Mouse (Mus musculus) CH12.LX (cell line): ENCODE measurements around the gene Efr3b. TPM values are rescaled to one million over a fixed set of nuclear protein-coding genes. Genes with fewer than 3 reads are reported as not detected.

Experiments
- DNase-seq: peaks from one replicate; pipeline ENCODE4 v3.0.0-alpha.2; 2013; ENCODE audit errors: extremely low read depth
- H3K27ac ChIP-seq: 2 replicates; pipeline ENCODE4 v1.5.1; 2012; ENCODE audit warnings: low read depth, mild to moderate bottlenecking, control low read depth, moderate library complexity; ENCODE audit not compliant: insufficient read depth
- H3K27me3 ChIP-seq: replicated peaks from 2 replicates; pipeline ENCODE3; 2012; ENCODE audit warnings: inconsistent platforms
- H3K36me3 ChIP-seq, 2 experiments: replicated peaks in 1 of 2; 2 replicates each; pipeline versions ENCODE3 to v1.6.1; 2012; ENCODE audit warnings: inconsistent platforms in 1 of 2, low read length in 1 of 2, mild to moderate bottlenecking in 1 of 2, mixed read lengths in 1 of 2, moderate library complexity in 1 of 2; ENCODE audit not compliant: control insufficient read depth in 1 of 2, insufficient read depth in 1 of 2
- H3K4me1 ChIP-seq, 2 experiments: 2 replicates each; pipeline ENCODE4 v1.6.1; 2012; ENCODE audit warnings: inconsistent platforms in 1 of 2, moderate library complexity in 1 of 2; ENCODE audit not compliant: insufficient read depth in 2 of 2, control insufficient read depth in 1 of 2
- H3K4me2 ChIP-seq: 2 replicates; pipeline ENCODE4 v1.6.1; 2012; ENCODE audit warnings: low read depth, mild to moderate bottlenecking, control low read depth; ENCODE audit not compliant: poor library complexity, insufficient read depth, severe bottlenecking
- H3K4me3 ChIP-seq, 3 experiments: fragments of 150-350 bp in 1 of 3; sonication (generic) in 1 of 3; replicated peaks in 1 of 3; 2 replicates each; pipeline versions ENCODE3 to v1.5.1; 2011 to 2012; ENCODE audit warnings: low read depth in 2 of 3, low read length in 2 of 3, mild to moderate bottlenecking in 2 of 3, moderate library complexity in 2 of 3, control low read depth in 1 of 3, improper control_type of control experiment in 1 of 3, inconsistent platforms in 1 of 3, mixed read lengths in 1 of 3; ENCODE audit not compliant: poor library complexity in 1 of 3
- H3K79me2 ChIP-seq: replicated peaks from 2 replicates; pipeline ENCODE4 v1.6.1; 2012; ENCODE audit warnings: mild to moderate bottlenecking, moderate library complexity; ENCODE audit not compliant: control insufficient read depth, poor library complexity, insufficient read depth, severe bottlenecking; ENCODE audit errors: extremely low read depth
- H3K9ac ChIP-seq: 2 replicates; pipeline ENCODE4 v1.6.1; 2012; ENCODE audit warnings: low read depth, mild to moderate bottlenecking, control low read depth, moderate library complexity; ENCODE audit not compliant: insufficient read depth
- H3K9me3 ChIP-seq: replicated peaks from 2 replicates; pipeline ENCODE3; 2012; ENCODE audit warnings: low read length, inconsistent platforms, mixed read lengths
- BHLHE40 ChIP-seq: IDR thresholded peaks from 2 replicates; pipeline ENCODE4 v1.6.1; 2011; ENCODE audit warnings: mild to moderate bottlenecking, low read depth, low read length, improper control_type of control experiment
- CHD1 ChIP-seq: IDR thresholded peaks from 2 replicates; pipeline ENCODE4 v1.6.1; 2012; ENCODE audit warnings: low read depth, low read length, improper control_type of control experiment, inconsistent platforms
- CHD2 ChIP-seq: IDR thresholded peaks from 2 replicates; pipeline ENCODE4 v1.6.1; 2011; ENCODE audit warnings: low read length, improper control_type of control experiment
- CTCF ChIP-seq, 2 experiments: IDR thresholded peaks in 1 of 2; conservative IDR thresholded peaks in 1 of 2; 2 replicates each; pipeline ENCODE4 v1.5.1; 2011 to 2012; ENCODE audit warnings: low read depth in 2 of 2, low read length in 2 of 2, improper control_type of control experiment in 1 of 2, inconsistent platforms in 1 of 2, mild to moderate bottlenecking in 1 of 2, moderate library complexity in 1 of 2
- E2F4 ChIP-seq: IDR thresholded peaks from 2 replicates; pipeline ENCODE4 v1.6.1; 2011; ENCODE audit warnings: low read depth, low read length, improper control_type of control experiment; ENCODE audit not compliant: insufficient replicate concordance
- ELF1 ChIP-seq: IDR thresholded peaks from 2 replicates; pipeline ENCODE4 v1.6.1; 2014; ENCODE audit warnings: low read depth, mild to moderate bottlenecking, inconsistent platforms, low read length, improper control_type of control experiment
- EP300 ChIP-seq: IDR thresholded peaks from 2 replicates; pipeline ENCODE4 v1.6.1; 2011; ENCODE audit warnings: low read length, improper control_type of control experiment
- ETS1 ChIP-seq: conservative IDR thresholded peaks from 2 replicates; pipeline ENCODE4 v1.6.1; 2012; ENCODE audit warnings: low read depth, mild to moderate bottlenecking, inconsistent platforms, low read length, improper control_type of control experiment, moderate library complexity
- GABPA ChIP-seq: IDR thresholded peaks from 2 replicates; pipeline ENCODE4 v1.6.1; 2012; ENCODE audit warnings: low read depth, low read length, improper control_type of control experiment, inconsistent platforms; ENCODE audit not compliant: insufficient replicate concordance
- HCFC1 ChIP-seq: IDR thresholded peaks from 2 replicates; pipeline ENCODE4 v1.6.1; 2012; ENCODE audit warnings: low read depth, mild to moderate bottlenecking, inconsistent platforms, low read length, improper control_type of control experiment
- IRF4 ChIP-seq: IDR thresholded peaks from 2 replicates; pipeline ENCODE4 v1.6.1; 2014; ENCODE audit warnings: low read depth, mild to moderate bottlenecking, inconsistent platforms, low read length, improper control_type of control experiment
- JUN ChIP-seq: IDR thresholded peaks from 2 replicates; pipeline ENCODE4 v1.6.1; 2011; ENCODE audit warnings: low read depth, mild to moderate bottlenecking, low read length, improper control_type of control experiment, moderate library complexity; ENCODE audit not compliant: insufficient read depth
- JUND ChIP-seq: conservative IDR thresholded peaks from 2 replicates; pipeline ENCODE4 v1.6.1; 2011; ENCODE audit warnings: low read depth, low read length, improper control_type of control experiment
- KAT2A ChIP-seq: IDR thresholded peaks from 2 replicates; pipeline ENCODE4 v1.6.1; 2012; ENCODE audit warnings: low read length, improper control_type of control experiment, inconsistent platforms; ENCODE audit not compliant: insufficient replicate concordance
- MAFK ChIP-seq: IDR thresholded peaks from 2 replicates; pipeline ENCODE4 v1.6.1; 2011; ENCODE audit warnings: low read length, improper control_type of control experiment; ENCODE audit not compliant: insufficient replicate concordance
- MAX ChIP-seq: IDR thresholded peaks from 2 replicates; pipeline ENCODE4 v1.6.1; 2011; ENCODE audit warnings: low read length, improper control_type of control experiment
- MAZ ChIP-seq: IDR thresholded peaks from 2 replicates; pipeline ENCODE4 v1.6.1; 2012; ENCODE audit warnings: low read depth, mild to moderate bottlenecking, inconsistent platforms, low read length, improper control_type of control experiment, moderate library complexity
- MEF2A ChIP-seq: IDR thresholded peaks from 2 replicates; pipeline ENCODE4 v1.6.1; 2014; ENCODE audit warnings: low read depth, mild to moderate bottlenecking, inconsistent platforms, low read length, improper control_type of control experiment, borderline replicate concordance
- MXI1 ChIP-seq: IDR thresholded peaks from 2 replicates; pipeline ENCODE4 v1.6.1; 2011; ENCODE audit warnings: mild to moderate bottlenecking, low read depth, low read length, improper control_type of control experiment
- MYC ChIP-seq: IDR thresholded peaks from 2 replicates; pipeline ENCODE4 v1.6.1; 2011; ENCODE audit warnings: low read depth, mild to moderate bottlenecking, improper control_type of control experiment, low read length
- NELFE ChIP-seq: IDR thresholded peaks from 2 replicates; pipeline ENCODE4 v1.6.1; 2011; ENCODE audit warnings: low read depth, low read length, improper control_type of control experiment
- NRF1 ChIP-seq: IDR thresholded peaks from 2 replicates; pipeline ENCODE4 v1.6.1; 2014; ENCODE audit warnings: low read depth, mild to moderate bottlenecking, inconsistent platforms, low read length, improper control_type of control experiment, moderate library complexity
- PAX5 ChIP-seq: IDR thresholded peaks from 2 replicates; pipeline ENCODE4 v1.6.1; 2012; ENCODE audit warnings: low read length, inconsistent platforms, mixed read lengths
- POLR2A ChIP-seq: IDR thresholded peaks from 2 replicates; pipeline ENCODE4 v1.6.1; 2011; ENCODE audit warnings: low read depth, mild to moderate bottlenecking, improper control_type of control experiment, low read length
- POLR2AphosphoS2 ChIP-seq: IDR thresholded peaks from 2 replicates; pipeline ENCODE4 v1.6.1; 2011; ENCODE audit warnings: low read depth, low read length, improper control_type of control experiment
- RAD21 ChIP-seq: IDR thresholded peaks from 2 replicates; pipeline ENCODE4 v1.6.1; 2011; ENCODE audit warnings: low read depth, mild to moderate bottlenecking, low read length, improper control_type of control experiment, moderate library complexity
- RCOR1 ChIP-seq: conservative IDR thresholded peaks from 2 replicates; pipeline ENCODE4 v1.6.1; 2012; ENCODE audit warnings: low read depth, mild to moderate bottlenecking, inconsistent platforms, low read length, improper control_type of control experiment
- SIN3A ChIP-seq: IDR thresholded peaks from 2 replicates; pipeline ENCODE4 v1.6.1; 2012; ENCODE audit warnings: low read length, improper control_type of control experiment, inconsistent platforms
- SMC3 ChIP-seq: IDR thresholded peaks from 2 replicates; pipeline ENCODE4 v1.6.1; 2011; ENCODE audit warnings: low read depth, low read length, improper control_type of control experiment
- TBP ChIP-seq: conservative IDR thresholded peaks from 2 replicates; pipeline ENCODE4 v1.6.1; 2011; ENCODE audit warnings: low read depth, low read length, improper control_type of control experiment
- TCF12 ChIP-seq: IDR thresholded peaks from 2 replicates; pipeline ENCODE4 v1.6.1; 2014; ENCODE audit warnings: low read depth, mild to moderate bottlenecking, inconsistent platforms, low read length, improper control_type of control experiment
- UBTF ChIP-seq: IDR thresholded peaks from 2 replicates; pipeline ENCODE4 v1.6.1; 2012; ENCODE audit warnings: low read depth, mild to moderate bottlenecking, inconsistent platforms, low read length, improper control_type of control experiment, moderate library complexity
- USF1 ChIP-seq: IDR thresholded peaks from 2 replicates; pipeline ENCODE4 v1.6.1; 2014; ENCODE audit warnings: low read depth, mild to moderate bottlenecking, inconsistent platforms, low read length, improper control_type of control experiment
- USF2 ChIP-seq: conservative IDR thresholded peaks from 2 replicates; pipeline ENCODE4 v1.6.1; 2011; ENCODE audit warnings: low read depth, low read length, improper control_type of control experiment
- ZC3H11A ChIP-seq: IDR thresholded peaks from 2 replicates; pipeline ENCODE4 v1.6.1; 2012; ENCODE audit warnings: low read depth, mild to moderate bottlenecking, inconsistent platforms, low read length, improper control_type of control experiment
- ZKSCAN1 ChIP-seq: IDR thresholded peaks from 2 replicates; pipeline ENCODE4 v1.6.1; 2012; ENCODE audit warnings: low read depth, inconsistent platforms, low read length, improper control_type of control experiment, borderline replicate concordance
- ZMIZ1 ChIP-seq: IDR thresholded peaks from 2 replicates; pipeline ENCODE4 v1.6.1; 2012; ENCODE audit warnings: low read depth, mild to moderate bottlenecking, inconsistent platforms, low read length, improper control_type of control experiment
- ZNF384 ChIP-seq: IDR thresholded peaks from 2 replicates; pipeline ENCODE4 v1.6.1; 2012; ENCODE audit warnings: low read depth, low read length, improper control_type of control experiment, inconsistent platforms
- dilution Hi-C: fragments of 300-500 bp; cut with MboI; formaldehyde crosslinking; loops from 2 replicates; pipeline ENCODE4 v1.14.3; 2020; ENCODE audit warnings: low sequenced_read_pairs; ENCODE audit not compliant: extremely low pct_unique_long_range_greater_than_20kb, extremely low pct_ligation_motif_present
- in situ Hi-C: fragments of 300-500 bp; cut with MboI; formaldehyde crosslinking; loops from 3 replicates; pipeline ENCODE4 v1.14.3; 2019; ENCODE audit warnings: low sequenced_read_pairs, low pct_ligation_motif_present, low pct_unique_long_range_greater_than_20kb, mixed read lengths
- polyA plus RNA-seq: library from polyadenylated mRNA; unstranded; fragments of >175 nt; gene quantifications from 2 replicates; pipeline ENCODE4 v1.2.1, GENCODE M21; 2012; ENCODE audit warnings: low read depth; ENCODE audit not compliant: insufficient read length
- total RNA-seq, 2 experiments: library from RNA; depleted of rRNA; stranded (reverse); fragments of 300-350 nt in 1 of 2; fragments of >200 nt in 1 of 2; gene quantifications; 2 replicates each; pipeline ENCODE4 v1.2.3; 2012 to 2014

The Efr3b gene
- total and polyA plus RNA-seq, 3 experiments: 0.68 to 2.1 (median 0.82) TPM

GRCm38 (mm10) chr12:3959791-3960543 is 78.7 kb downstream of the Efr3b start:
- peak overlapping the region; percentile 91 for H3K4me2 ChIP-seq
- H3K9me3 ChIP-seq: no peaks in the 10 kb centered on the region
- peak overlapping the region; percentile 61 to 95 (median 77) for H3K4me3 ChIP-seq
- peak; percentile 96 for DNase-seq
- in situ Hi-C loops: no loop called here
- H3K79me2 ChIP-seq: no peaks in the 10 kb centered on the region
- dilution Hi-C loops: no loop called here
- H3K36me3 ChIP-seq: no peaks in the 10 kb centered on the region
- H3K27me3 ChIP-seq: peaks cover 24% of the 10 kb centered on the region
- peak overlapping the region; percentile 86 for H3K27ac ChIP-seq
- no peak for TF ChIP-seq USF2
- peak; percentile 92 for TF ChIP-seq TCF12
- TF ChIP-seq SMC3: no peak
- peak; percentile 98 for TF ChIP-seq POLR2A
- TF ChIP-seq CHD2: no peak
- TF ChIP-seq EP300: no peak
- TF ChIP-seq ZNF384: no peak
- peak; percentile 73 for TF ChIP-seq IRF4
- TF ChIP-seq MXI1: peak; percentile 93
- no peak for TF ChIP-seq CHD1
- no peak for TF ChIP-seq ZKSCAN1
- TF ChIP-seq ELF1: peak; percentile 87
- TF ChIP-seq UBTF: 0 out of 2 replicates have a peak, but pooled peaks have one; percentile 47
- 0 out of 2 replicates have a peak, but pooled peaks have one; percentile 77 for TF ChIP-seq TBP
- no peak for TF ChIP-seq E2F4
- peak; percentile 83 for TF ChIP-seq SIN3A
- peak; percentile 88 for TF ChIP-seq MAX
- TF ChIP-seq BHLHE40: peak; percentile 57
- TF ChIP-seq MEF2A: peak; percentile 71
- no peak for TF ChIP-seq PAX5
- TF ChIP-seq MAZ: peak; percentile 99
- TF ChIP-seq HCFC1: peak; percentile 82
- TF ChIP-seq RAD21: no peak
- TF ChIP-seq NRF1: peak; percentile 41; the same call in 1 of the 2 replicates
- TF ChIP-seq RCOR1: no peak
- TF ChIP-seq POLR2AphosphoS2: peak; percentile 90; the same call in 1 of the 2 replicates
- TF ChIP-seq ZMIZ1: peak; percentile 96
- no peak for TF ChIP-seq GABPA
- peak; percentile 69; the same call in 1 of the 2 replicates for TF ChIP-seq KAT2A
- TF ChIP-seq MAFK: no peak
- TF ChIP-seq JUN: no peak
- TF ChIP-seq MYC: peak; percentile 75
- no peak; the same call in 1 of the 2 replicates for TF ChIP-seq ETS1
- TF ChIP-seq NELFE: peak; percentile 96
- TF ChIP-seq JUND: no peak
- no peak for TF ChIP-seq USF1
- TF ChIP-seq CTCF (conservative IDR thresholded peaks at IDR 0.05 in 1 of 2, IDR thresholded peaks at IDR 0.05 in 1 of 2; ENCODE audit: low read depth in 2 of 2, low read length in 2 of 2): no peak
- no peak for TF ChIP-seq ZC3H11A
- H3K9ac ChIP-seq: peak overlapping the region; percentile 96
- H3K4me1 ChIP-seq: peaks cover 2 to 10% of the 10 kb centered on the region in 2 experiments; a peak in 2 of 4 replicates
